Mouse (Mus musculus) limb, embryonic 13.5 days (tissue): ENCODE data around the gene Olfr1477. TPM values are rescaled to one million over a fixed set of nuclear protein-coding genes. Genes with fewer than 3 reads are reported as not detected.
"Not testable (repeated sequence)": the region's sequence is repeated elsewhere in the genome, so short reads cannot be mapped to it uniquely, and the experiment has no call there.

ENCODE experiments used
- ATAC-seq: fragments of 200-750 bp; cut with Nextera tagmentation; 2 replicates; pipeline ENCODE4 v1.8.0; 2017; ENCODE audit warnings: low read depth, moderate number of reproducible peaks, moderate TSS enrichment; ENCODE audit not compliant: low FRiP score
- H3K27ac ChIP-seq: fragments of 300-500 bp; sonication (generic); 2 replicates; pipeline ENCODE4 v1.5.1; 2015; ENCODE audit warnings: inconsistent platforms, mild to moderate bottlenecking, moderate library complexity
- H3K27me3 ChIP-seq: fragments of 300-500 bp; sonication (generic); 2 replicates; pipeline ENCODE4 v1.6.1; 2015; ENCODE audit warnings: mild to moderate bottlenecking, inconsistent platforms
- H3K36me3 ChIP-seq: fragments of 300-500 bp; sonication (generic); 2 replicates; pipeline ENCODE4 v1.6.1; 2015; ENCODE audit warnings: inconsistent platforms, mild to moderate bottlenecking, moderate library complexity
- H3K4me1 ChIP-seq: fragments of 300-500 bp; sonication (generic); 2 replicates; pipeline ENCODE4 v1.6.1; 2015; ENCODE audit warnings: inconsistent platforms
- H3K4me2 ChIP-seq: fragments of 300-500 bp; sonication (generic); replicated peaks from 2 replicates; pipeline ENCODE4 v1.6.1; 2015; ENCODE audit warnings: inconsistent platforms, mild to moderate bottlenecking, moderate library complexity
- H3K4me3 ChIP-seq: fragments of 300-500 bp; sonication (generic); 2 replicates; pipeline ENCODE4 v1.5.1; 2015; ENCODE audit warnings: moderate library complexity, mild to moderate bottlenecking, inconsistent platforms
- H3K9ac ChIP-seq: fragments of 300-500 bp; sonication (generic); 2 replicates; pipeline ENCODE4 v1.6.1; 2015; ENCODE audit warnings: mild to moderate bottlenecking, inconsistent platforms
- H3K9me3 ChIP-seq: fragments of 300-500 bp; sonication (generic); 2 replicates; pipeline ENCODE4 v1.6.1; 2016; ENCODE audit warnings: inconsistent platforms
- WGBS: fragments of 180-500 bp; shearing (Covaris S2); methylation state at CpG from one replicate; pipeline ENCODE4 v1.1.7; 2015; 5-methylcytosine and 5-hydroxymethylcytosine counted together
- polyA plus RNA-seq: library from polyadenylated mRNA; unstranded; fragments of >200 nt; fragmentation: Nextera tagmentation; extraction: Ambion mirVana; gene quantifications from 2 replicates; pipeline ENCODE4 v1.2.1, GENCODE M21; 2015

The Olfr1477 gene
- not detected in 2 replicates for polyA plus RNA-seq

- no peak within 1 kb of the TSS for H3K4me3 ChIP-seq
- no peak for ATAC-seq
- H3K36me3 ChIP-seq = no peaks in the 10 kb centered on the region
- no peaks in the 10 kb centered on the region for H3K4me1 ChIP-seq
- WGBS = 74% methylated on average over 3 of the region's 3 CpGs
- H3K9me3 ChIP-seq = 0 out of 2 replicates have a peak, but pooled peaks cover 6% of the 10 kb centered on the region
- no peak within 1 kb of the TSS for H3K9ac ChIP-seq
- no peak within 1 kb of the TSS for H3K27ac ChIP-seq
- no peaks in the 10 kb centered on the region for H3K27me3 ChIP-seq
- no peak within 1 kb of the TSS for H3K4me2 ChIP-seq
These were observed at the start of gene Olfr1477 for GRCm38 (mm10) chr19:13500246-13500645. Olfr1477 (plus strand) TSS chr19:13500546.

GRCm38 (mm10) chr19:13455986-13456385, 44.4 kb upstream of the Olfr1477 start, which contains the start of gene Olfr1472:
Olfr1472 (minus strand) TSS chr19:13456086.
- Histone ChIP-seq H3K27me3 (no peaks in the 10 kb centered on the region), H3K9me3 (peaks cover 8% of the 10 kb centered on the region; the same call in 1 of the 2 replicates), H3K36me3 (no peaks in the 10 kb centered on the region), H3K9ac (no peak within 1 kb of the TSS), H3K27ac (no peak within 1 kb of the TSS), H3K4me2 (no peak within 1 kb of the TSS), H3K4me1 (no peaks in the 10 kb centered on the region), H3K4me3 (no peak within 1 kb of the TSS)
- WGBS = 71% methylated on average over 1 of the region's 1 CpGs
- ATAC-seq = no peak

GRCm38 (mm10) chr19:13469265-13469664, 31.1 kb upstream of the Olfr1477 start, which contains the start of gene Olfr1474:
Olfr1474 (plus strand) TSS chr19:13469565.
- H3K9ac ChIP-seq, H3K4me1 ChIP-seq, H3K36me3 ChIP-seq, H3K27me3 ChIP-seq, H3K9me3 ChIP-seq, H3K4me3 ChIP-seq, H3K27ac ChIP-seq, H3K4me2 ChIP-seq, ATAC-seq: not testable (repeated sequence)
- 73% methylated on average over 4 of the region's 4 CpGs for WGBS

- ATAC-seq = no peak
- Histone ChIP-seq H3K4me2 (no peak within 1 kb of the TSS), H3K9me3 (no peaks in the 10 kb centered on the region), H3K4me1 (no peaks in the 10 kb centered on the region), H3K27ac (no peak within 1 kb of the TSS), H3K36me3 (no peaks in the 10 kb centered on the region), H3K4me3 (no peak within 1 kb of the TSS), H3K27me3 (no peaks in the 10 kb centered on the region), H3K9ac (no peak within 1 kb of the TSS)
These were observed 20.2 kb upstream of the Olfr1477 start, which contains the start of gene Olfr1475 for GRCm38 (mm10) chr19:13480096-13480495. Olfr1475 (minus strand) TSS chr19:13480196.

GRCm38 (mm10) chr19:13527613-13528012, 27.3 kb downstream of the Olfr1477 start, which contains the start of gene Olfr1480:
Olfr1480 (plus strand) TSS chr19:13527913.
- no peak for ATAC-seq
- H3K4me2 ChIP-seq = no peak within 1 kb of the TSS
- no peak within 1 kb of the TSS for H3K9ac ChIP-seq
- WGBS = 92% methylated on average over 2 of the region's 2 CpGs
- no peaks in the 10 kb centered on the region for H3K27me3 ChIP-seq
- no peak within 1 kb of the TSS for H3K27ac ChIP-seq
- H3K9me3 ChIP-seq = peaks cover 9% of the 10 kb centered on the region; the same call in 1 of the 2 replicates
- H3K4me1 ChIP-seq = no peaks in the 10 kb centered on the region
- no peaks in the 10 kb centered on the region for H3K36me3 ChIP-seq
- no peak within 1 kb of the TSS for H3K4me3 ChIP-seq

Other genes with a start within 250 kb of the Olfr1477 start
- gene Olfr1465, start 185.0 kb upstream of the Olfr1477 start, polyA plus RNA-seq = not detected in 2 replicates
- not detected in 2 replicates for gene Olfr1466, start 161.7 kb upstream of the Olfr1477 start, polyA plus RNA-seq
- not detected in 2 replicates for gene Olfr1467, start 138.3 kb upstream of the Olfr1477 start, polyA plus RNA-seq
- gene Olfr1469, start 92.7 kb upstream of the Olfr1477 start, polyA plus RNA-seq = not detected in 2 replicates
- not detected in 2 replicates for gene Olfr1471, start 57.1 kb upstream of the Olfr1477 start, polyA plus RNA-seq
- not detected in 2 replicates for gene Olfr1472, start 44.5 kb upstream of the Olfr1477 start, polyA plus RNA-seq
- not detected in 2 replicates for gene Olfr1474, start 31.0 kb upstream of the Olfr1477 start, polyA plus RNA-seq
- gene Olfr1475, start 20.4 kb upstream of the Olfr1477 start, polyA plus RNA-seq = not detected in 2 replicates
- gene Olfr1480, start 27.4 kb downstream of the Olfr1477 start, polyA plus RNA-seq = not detected in 2 replicates
- gene Olfr1484, start 83.0 kb downstream of the Olfr1477 start, polyA plus RNA-seq = not detected in 2 replicates
- gene Olfr1487, start 116.8 kb downstream of the Olfr1477 start, polyA plus RNA-seq = not detected in 2 replicates
- gene Olfr1489, start 131.1 kb downstream of the Olfr1477 start, polyA plus RNA-seq = not detected in 2 replicates
- gene Olfr1490, start 150.5 kb downstream of the Olfr1477 start, polyA plus RNA-seq = not detected in 2 replicates
- not detected in 2 replicates for gene Olfr1491, start 196.7 kb downstream of the Olfr1477 start, polyA plus RNA-seq
- not detected in 2 replicates for gene Olfr1493-ps1, start 222.7 kb downstream of the Olfr1477 start, polyA plus RNA-seq
- not detected in 2 replicates for gene Olfr1494, start 239.2 kb downstream of the Olfr1477 start, polyA plus RNA-seq